Mouse (Mus musculus): ENCODE measurements at regions not wholly inside any gene's neighbourhood (a gene's known extent, or its start where the extent isn't known, plus 50 kb on each side); places are given as distances from the start of the nearest gene placed in this dataset.

DNA sequence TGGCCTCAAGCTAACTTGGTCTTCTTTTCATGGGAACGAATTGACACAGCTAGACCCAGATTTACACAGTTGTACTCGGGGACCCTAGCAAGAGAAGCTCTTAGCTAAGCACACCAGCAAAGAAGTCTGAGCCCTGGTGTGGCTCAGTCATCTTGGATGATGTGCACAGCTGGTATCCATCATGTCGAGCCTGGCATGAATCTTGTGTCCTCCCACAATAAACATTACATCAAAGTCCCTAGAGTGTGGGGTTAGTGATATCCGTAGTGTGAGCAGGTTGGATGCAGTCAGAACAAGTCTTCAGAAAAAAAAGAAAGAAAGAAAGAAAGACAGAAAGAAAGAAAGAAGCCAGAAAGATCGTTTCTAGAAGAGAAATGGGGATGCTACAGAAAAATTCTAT lies 52.1 kb upstream of the Hmcn1 start:
- Histone ChIP-seq H3K4me3 (no peak overlapping the region), H3K36me3 (no peaks in the 10 kb centered on the region), H3K4me1 (peaks cover 13% of the 10 kb centered on the region), H3K4me2 (no peak overlapping the region), H3K9me3 (no peaks in the 10 kb centered on the region), H3K27me3 (replicated peaks) (no peaks in the 10 kb centered on the region), H3K9ac (no peak overlapping the region), H3K27ac (replicated peaks) (no peak overlapping the region)
- ATAC-seq (ENCODE audit: extremely low read depth, insufficient number of reproducible peaks, low FRiP score, low TSS enrichment) = no peak
- WGBS = 51% methylated on average over 5 of the region's 5 CpGs

DNA sequence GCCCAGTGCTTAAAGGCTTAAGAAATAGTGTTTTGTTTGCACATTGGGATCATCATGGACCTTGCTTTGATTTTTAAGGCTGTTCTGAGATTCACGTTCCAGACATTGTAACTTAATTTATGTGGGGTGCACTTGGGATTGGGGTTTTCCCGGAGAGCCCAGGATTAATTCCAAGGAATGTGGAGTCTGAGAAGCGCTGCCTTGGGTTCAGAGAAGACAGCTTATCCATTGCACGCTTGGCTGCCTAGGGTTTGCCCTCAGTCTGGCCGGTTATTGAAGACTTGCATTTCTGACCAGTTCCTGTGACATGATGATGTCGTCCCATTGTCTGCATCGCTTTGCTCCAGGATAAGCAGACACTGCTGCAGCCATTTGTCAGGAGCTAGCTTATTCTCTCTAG lies 53.4 kb upstream of the Hmcn1 start:
- H3K9me3 ChIP-seq = no peaks in the 10 kb centered on the region
- H3K4me1 ChIP-seq = peaks cover 5% of the 10 kb centered on the region
- no peak overlapping the region for H3K4me2 ChIP-seq
- ATAC-seq (ENCODE audit: extremely low read depth, insufficient number of reproducible peaks, low FRiP score, low TSS enrichment) = no peak
- H3K36me3 ChIP-seq = no peaks in the 10 kb centered on the region
- H3K4me3 ChIP-seq = no peak overlapping the region
- 62% methylated on average over 7 of the region's 7 CpGs for WGBS
- H3K27me3 ChIP-seq (replicated peaks) = no peaks in the 10 kb centered on the region
- H3K27ac ChIP-seq (replicated peaks) = no peak overlapping the region
- no peak overlapping the region for H3K9ac ChIP-seq

GRCm38 (mm10) chr1:151049726-151050506 lies 56.7 kb upstream of the Hmcn1 start:
- 70% methylated on average over 19 of the region's 19 CpGs for WGBS
- Histone ChIP-seq H3K4me2 (no peak overlapping the region), H3K36me3 (no peaks in the 10 kb centered on the region), H3K4me1 (peaks cover 15% of the 10 kb centered on the region), H3K9ac (no peak overlapping the region), H3K27me3 (replicated peaks) (no peaks in the 10 kb centered on the region), H3K27ac (replicated peaks) (no peak overlapping the region), H3K9me3 (no peaks in the 10 kb centered on the region), H3K4me3 (no peak overlapping the region)
- no peak for ATAC-seq (ENCODE audit: extremely low read depth, insufficient number of reproducible peaks, low FRiP score, low TSS enrichment)

DNA sequence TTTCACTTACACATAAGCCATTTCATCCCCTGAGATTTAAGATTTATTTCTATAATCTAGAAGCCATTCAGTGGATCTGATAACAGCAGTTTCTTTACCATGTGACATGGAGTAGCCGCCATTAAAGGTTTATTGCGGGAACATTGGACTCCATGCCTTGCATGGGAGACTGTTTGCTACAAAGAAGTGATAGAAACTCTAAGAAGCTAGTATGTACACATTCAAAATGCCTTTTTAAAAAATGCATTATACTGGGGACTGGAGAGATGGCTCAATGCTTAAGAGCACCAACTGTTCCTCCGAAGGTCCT lies 57.2 kb upstream of the Hmcn1 start:
- peaks cover 16% of the 10 kb centered on the region for H3K4me1 ChIP-seq
- no peak overlapping the region for H3K27ac ChIP-seq (replicated peaks)
- ATAC-seq (ENCODE audit: extremely low read depth, insufficient number of reproducible peaks, low FRiP score, low TSS enrichment) = no peak
- no peak overlapping the region for H3K4me3 ChIP-seq
- no peaks in the 10 kb centered on the region for H3K36me3 ChIP-seq
- no peak overlapping the region for H3K9ac ChIP-seq
- no peaks in the 10 kb centered on the region for H3K9me3 ChIP-seq
- no peak overlapping the region for H3K4me2 ChIP-seq
- no peaks in the 10 kb centered on the region for H3K27me3 ChIP-seq (replicated peaks)
- 87% methylated on average over 3 of the region's 3 CpGs for WGBS

GRCm38 (mm10) chr1:151053268-151053667 lies 60.0 kb upstream of the Hmcn1 start:
- Histone ChIP-seq H3K36me3 (no peaks in the 10 kb centered on the region), H3K4me2 (no peak overlapping the region), H3K9ac (no peak overlapping the region), H3K27ac (replicated peaks) (no peak overlapping the region), H3K4me1 (peaks cover 12% of the 10 kb centered on the region), H3K4me3 (no peak overlapping the region), H3K9me3 (no peaks in the 10 kb centered on the region), H3K27me3 (replicated peaks) (no peaks in the 10 kb centered on the region)
- 64% methylated on average over 5 of the region's 5 CpGs for WGBS
- ATAC-seq (ENCODE audit: extremely low read depth, insufficient number of reproducible peaks, low FRiP score, low TSS enrichment) = no peak

DNA sequence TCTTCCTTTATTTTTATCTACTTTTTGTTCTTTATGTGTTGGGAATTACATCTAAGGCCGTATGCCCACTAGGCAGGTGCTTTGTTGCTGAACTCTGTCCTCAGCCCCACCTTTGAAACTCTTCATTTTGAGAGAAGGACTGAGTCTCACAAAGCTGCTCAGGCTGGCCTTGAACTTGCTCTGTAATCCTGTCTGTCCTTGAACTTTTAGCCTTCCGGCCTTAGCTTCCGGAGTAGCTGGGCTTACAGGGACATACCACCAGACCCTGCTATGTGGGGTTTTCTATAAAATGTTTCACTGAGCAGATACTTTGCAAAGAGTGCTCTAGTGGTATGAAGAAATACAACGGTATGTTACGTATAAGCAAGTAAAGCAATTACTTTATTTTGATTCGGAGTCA lies 62.2 kb upstream of the Hmcn1 start:
- Histone ChIP-seq H3K4me1 (peaks cover 12% of the 10 kb centered on the region), H3K27ac (replicated peaks) (no peak overlapping the region), H3K9me3 (no peaks in the 10 kb centered on the region), H3K27me3 (replicated peaks) (no peaks in the 10 kb centered on the region), H3K4me2 (no peak overlapping the region), H3K36me3 (no peaks in the 10 kb centered on the region), H3K4me3 (no peak overlapping the region), H3K9ac (no peak overlapping the region)
- 82% methylated on average over 6 of the region's 6 CpGs for WGBS
- no peak for ATAC-seq (ENCODE audit: extremely low read depth, insufficient number of reproducible peaks, low FRiP score, low TSS enrichment)

DNA sequence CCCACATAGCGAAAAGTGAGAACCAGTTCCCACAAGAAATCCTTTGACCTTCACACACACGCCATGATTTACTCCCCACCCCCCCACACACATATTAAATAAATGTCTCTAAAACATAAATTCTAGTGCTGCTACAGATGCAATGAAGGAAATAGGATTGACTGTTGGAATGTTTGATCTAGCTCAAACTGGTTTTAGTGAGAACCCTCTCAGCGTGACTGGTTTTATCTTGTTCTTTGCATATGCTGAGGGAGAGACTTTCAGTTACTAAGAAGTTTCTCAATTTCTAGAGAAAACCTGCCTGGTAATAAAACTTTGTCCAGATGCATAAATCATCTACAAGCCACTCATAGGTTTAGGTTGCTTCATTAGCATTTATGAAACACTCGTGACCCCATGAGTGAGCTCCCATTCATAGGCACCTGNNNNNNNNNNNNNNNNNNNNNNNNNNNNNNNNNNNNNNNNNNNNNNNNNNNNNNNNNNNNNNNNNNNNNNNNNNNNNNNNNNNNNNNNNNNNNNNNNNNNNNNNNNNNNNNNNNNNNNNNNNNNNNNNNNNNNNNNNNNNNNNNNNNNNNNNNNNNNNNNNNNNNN lies 66.4 kb upstream of the Hmcn1 start:
- Histone ChIP-seq H3K9me3 (no peaks in the 10 kb centered on the region), H3K4me1 (peaks cover 18% of the 10 kb centered on the region), H3K4me2 (no peak overlapping the region), H3K4me3 (no peak overlapping the region), H3K9ac (no peak overlapping the region), H3K27ac (replicated peaks) (no peak overlapping the region), H3K36me3 (no peaks in the 10 kb centered on the region), H3K27me3 (replicated peaks) (no peaks in the 10 kb centered on the region)
- no peak for ATAC-seq (ENCODE audit: extremely low read depth, insufficient number of reproducible peaks, low FRiP score, low TSS enrichment)
- 82% methylated on average over 4 of the region's 4 CpGs for WGBS

DNA sequence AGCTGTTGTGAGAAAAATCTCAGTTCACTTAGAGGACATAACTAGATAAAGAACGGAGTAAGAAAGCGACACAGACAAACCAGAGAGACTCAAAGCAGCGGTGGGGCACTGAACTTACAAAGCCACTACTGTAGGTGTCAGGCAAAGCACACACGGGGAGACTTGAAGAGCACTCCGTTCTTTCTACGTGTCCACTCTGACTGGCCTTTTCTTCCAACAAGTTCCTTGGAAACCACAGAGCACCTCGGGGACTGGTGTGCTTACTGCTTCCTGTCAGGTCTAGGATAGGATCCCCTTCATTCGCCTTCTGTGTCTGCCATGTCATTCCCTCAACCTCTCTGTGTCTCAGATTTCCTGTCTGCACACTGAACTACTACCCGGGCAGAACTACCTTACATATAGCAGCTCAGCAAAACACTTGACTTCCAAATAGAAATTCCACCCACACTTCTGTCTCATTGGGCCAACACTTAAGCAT lies 71.9 kb upstream of the Hmcn1 start:
- Histone ChIP-seq H3K4me1 (peaks cover 18% of the 10 kb centered on the region), H3K9ac (0 out of 2 replicates have a peak overlapping the region, but pooled peaks have one; percentile 47), H3K4me3 (no peak overlapping the region), H3K9me3 (no peaks in the 10 kb centered on the region), H3K36me3 (no peaks in the 10 kb centered on the region), H3K4me2 (peak overlapping the region; percentile 17; the same call in 1 of the 2 replicates), H3K27ac (replicated peaks) (no peak overlapping the region), H3K27me3 (replicated peaks) (no peaks in the 10 kb centered on the region)
- no peak for ATAC-seq (ENCODE audit: extremely low read depth, insufficient number of reproducible peaks, low FRiP score, low TSS enrichment)
- WGBS = 52% methylated on average over 9 of the region's 9 CpGs

GRCm38 (mm10) chr1:151066379-151067128 lies 73.3 kb upstream of the Hmcn1 start:
- Histone ChIP-seq H3K36me3 (no peaks in the 10 kb centered on the region), H3K27ac (replicated peaks) (no peak overlapping the region), H3K4me2 (no peak overlapping the region), H3K4me1 (peaks cover 18% of the 10 kb centered on the region), H3K9ac (no peak overlapping the region), H3K4me3 (no peak overlapping the region), H3K27me3 (replicated peaks) (no peaks in the 10 kb centered on the region), H3K9me3 (no peaks in the 10 kb centered on the region)
- no peak for ATAC-seq (ENCODE audit: extremely low read depth, insufficient number of reproducible peaks, low FRiP score, low TSS enrichment)
- WGBS = 78% methylated on average over 15 of the region's 15 CpGs

- Histone ChIP-seq H3K27me3 (replicated peaks) (no peaks in the 10 kb centered on the region), H3K36me3 (no peaks in the 10 kb centered on the region), H3K4me2 (no peak overlapping the region), H3K9ac (no peak overlapping the region), H3K27ac (replicated peaks) (no peak overlapping the region), H3K4me1 (peaks cover 15% of the 10 kb centered on the region), H3K9me3 (no peaks in the 10 kb centered on the region), H3K4me3 (no peak overlapping the region)
- WGBS = 77% methylated on average over 16 of the region's 16 CpGs
- no peak for ATAC-seq (ENCODE audit: extremely low read depth, insufficient number of reproducible peaks, low FRiP score, low TSS enrichment)
These were observed 81.5 kb upstream of the Hmcn1 start for GRCm38 (mm10) chr1:151074508-151075314.

GRCm38 (mm10) chr1:151075541-151075940 lies 82.3 kb upstream of the Hmcn1 start:
- Histone ChIP-seq H3K27ac (replicated peaks) (no peak overlapping the region), H3K4me3 (no peak overlapping the region), H3K4me1 (peaks cover 24% of the 10 kb centered on the region), H3K4me2 (no peak overlapping the region), H3K27me3 (replicated peaks) (no peaks in the 10 kb centered on the region), H3K36me3 (no peaks in the 10 kb centered on the region), H3K9ac (no peak overlapping the region), H3K9me3 (no peaks in the 10 kb centered on the region)
- no peak for ATAC-seq (ENCODE audit: extremely low read depth, insufficient number of reproducible peaks, low FRiP score, low TSS enrichment)
- 73% methylated on average over 6 of the region's 6 CpGs for WGBS
